Mouse (Mus musculus) heart, postnatal 0 days (tissue): ENCODE measurements at regions not wholly inside any gene's neighbourhood (a gene's known extent, or its start where the extent isn't known, plus 50 kb on each side); places are given as distances from the start of the nearest gene placed in this dataset.

ENCODE experiments used
- CTCF ChIP-seq: IDR thresholded peaks from 2 replicates; pipeline ENCODE4 v1.5.1; 2016; ENCODE audit warnings: antibody characterized with exemption, control low read depth, low read depth
- EP300 ChIP-seq: IDR thresholded peaks from 2 replicates; pipeline ENCODE4 v1.6.1; 2016; ENCODE audit warnings: antibody characterized with exemption, low read depth

- TF ChIP-seq CTCF (no peak), EP300 (no peak)
These were observed 118.5 kb upstream of the Lmo4 start for GRCm38 (mm10) chr3:144323524-144323923.
